Mouse (Mus musculus) liver, embryonic 14.5 days (tissue): ENCODE data around the gene Gm20547.

ENCODE experiments used
- CTCF ChIP-seq: IDR thresholded peaks from 2 replicates; pipeline ENCODE4 v1.5.1; 2016; ENCODE audit warnings: antibody characterized with exemption, low read depth, control low read depth
- EP300 ChIP-seq: IDR thresholded peaks from 2 replicates; pipeline ENCODE4 v1.6.1; 2016; ENCODE audit warnings: antibody characterized with exemption, low read depth

DNA sequence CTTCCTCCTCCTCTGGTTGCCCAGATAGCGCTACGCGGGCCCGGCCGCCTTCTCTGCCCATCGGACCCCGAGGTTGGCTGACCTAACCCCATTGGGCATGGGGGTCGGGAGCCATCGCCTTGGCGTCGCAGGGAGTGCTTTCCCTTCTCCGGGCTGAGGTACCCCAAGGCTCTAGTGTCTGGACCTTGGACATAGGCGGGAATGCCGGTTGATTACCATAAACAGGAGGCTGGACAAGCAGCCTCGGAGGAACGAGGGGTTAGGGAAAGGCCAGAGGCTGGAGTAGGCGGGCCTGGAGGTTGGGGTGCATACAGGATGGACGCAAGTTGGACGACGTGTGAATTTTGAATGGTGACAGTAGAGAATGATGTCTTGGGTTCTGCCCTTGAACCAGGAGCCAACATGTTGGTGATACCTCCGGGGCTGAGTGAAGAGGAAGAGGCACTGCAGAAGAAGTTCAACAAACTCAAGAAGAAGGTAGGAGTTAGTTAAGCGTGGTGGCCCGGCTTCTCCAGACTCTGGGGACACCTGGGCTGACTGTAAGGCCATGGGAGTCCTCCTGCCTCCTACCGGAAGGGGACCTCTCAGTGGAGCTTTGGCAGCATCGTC, 31.2 kb downstream of the Gm20547 start:
- TF ChIP-seq CTCF, result no peak
- no peak for TF ChIP-seq EP300
